Mouse (Mus musculus) kidney, postnatal 0 days (tissue): ENCODE data around the gene Cd44. TPM values are rescaled to one million over a fixed set of nuclear protein-coding genes. Genes with fewer than 3 reads are reported as not detected.

Experiments used
- ATAC-seq: fragments of 200-750 bp; cut with Nextera tagmentation; replicated peaks from 2 replicates; pipeline ENCODE4 v1.8.0; 2017; ENCODE audit warnings: low read depth, moderate number of reproducible peaks, moderate TSS enrichment, moderate library complexity; ENCODE audit not compliant: low FRiP score
- DNase-seq: peaks from one replicate; pipeline ENCODE4 v3.0.0-alpha.2; 2016; ENCODE audit warnings: low spot score
- H3K27ac ChIP-seq: fragments of 300-500 bp; sonication (generic); 2 replicates; pipeline ENCODE4 v1.5.1; 2014; ENCODE audit warnings: mild to moderate bottlenecking
- H3K27me3 ChIP-seq: fragments of 300-500 bp; sonication (generic); 2 replicates; pipeline ENCODE4 v1.6.1; 2014; ENCODE audit warnings: low read length, mixed read lengths; ENCODE audit not compliant: insufficient read depth
- H3K36me3 ChIP-seq: fragments of 300-500 bp; sonication (generic); 2 replicates; pipeline ENCODE4 v1.6.1; 2014; ENCODE audit warnings: low read length, mixed read lengths; ENCODE audit not compliant: insufficient read depth
- H3K4me1 ChIP-seq: fragments of 300-500 bp; sonication (generic); replicated peaks from 2 replicates; pipeline ENCODE4 v1.6.1; 2014; ENCODE audit warnings: antibody characterized with exemption, low read length, mixed read lengths; ENCODE audit not compliant: insufficient read depth
- H3K4me2 ChIP-seq: fragments of 300-500 bp; sonication (generic); 2 replicates; pipeline ENCODE4 v1.6.1; 2014; ENCODE audit warnings: mild to moderate bottlenecking, low read length, moderate library complexity, mixed read lengths
- H3K4me3 ChIP-seq: fragments of 300-500 bp; sonication (generic); replicated peaks from 2 replicates; pipeline ENCODE4 v1.5.1; 2014; ENCODE audit warnings: low read depth, low read length
- H3K9ac ChIP-seq: fragments of 300-500 bp; sonication (generic); 2 replicates; pipeline ENCODE4 v1.6.1; 2014; ENCODE audit warnings: low read depth, low read length
- H3K9me3 ChIP-seq: fragments of 300-500 bp; sonication (generic); replicated peaks from 2 replicates; pipeline ENCODE4 v1.6.1; 2016; ENCODE audit warnings: low read length, inconsistent platforms, mixed read lengths
- CTCF ChIP-seq: IDR thresholded peaks from 2 replicates; pipeline ENCODE4 v1.5.1; 2016; ENCODE audit warnings: antibody characterized with exemption, low read depth, mild to moderate bottlenecking, moderate library complexity
- WGBS: fragments of 180-500 bp; shearing (Covaris S2); extraction: QIAGEN DNeasy Blood & Tissue Kit; methylation state at CpG from one replicate; pipeline ENCODE4 v1.1.7; 2014; 5-methylcytosine and 5-hydroxymethylcytosine counted together
- polyA plus RNA-seq: library from polyadenylated mRNA; unstranded; fragments of >200 nt; fragmentation: Nextera tagmentation; extraction: Ambion mirVana; gene quantifications from 2 replicates; pipeline ENCODE4 v1.2.1, GENCODE M21; 2015

Cd44 gene
- polyA plus RNA-seq, 1 experiment from 2014 or later, result 4.0 TPM

DNA sequence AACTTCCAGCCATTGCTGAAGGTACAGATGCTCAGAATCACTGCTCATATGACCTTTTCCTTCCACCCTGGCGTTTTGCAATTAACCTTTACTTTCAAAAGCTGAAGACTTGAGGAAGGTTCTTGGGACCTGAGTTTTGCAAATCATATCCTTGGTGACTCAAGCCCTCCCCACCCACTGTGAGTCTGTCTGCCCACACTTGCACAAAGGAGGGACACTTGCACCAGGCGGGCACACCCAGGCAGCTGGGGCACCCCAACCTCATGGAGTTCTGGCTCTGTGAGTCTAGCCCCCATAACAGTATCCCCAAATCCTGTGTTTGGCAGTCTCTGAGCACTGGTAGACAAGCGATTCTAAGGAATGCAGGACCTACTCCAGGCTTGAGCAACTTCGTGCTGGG lies 6.7 kb downstream of the Cd44 start:
- H3K27me3 ChIP-seq, result no peaks in the 10 kb centered on the region
- ATAC-seq (no peak), DNase-seq (no peak)
- no peaks in the 10 kb centered on the region for H3K4me1 ChIP-seq
- TF ChIP-seq CTCF, result no peak
- WGBS, result 81% methylated on average over 4 of the region's 4 CpGs
- H3K36me3 ChIP-seq, result no peaks in the 10 kb centered on the region
- H3K4me2 ChIP-seq, result no peak overlapping the region
- H3K9me3 ChIP-seq, result no peaks in the 10 kb centered on the region
- no peak overlapping the region for H3K4me3 ChIP-seq
- no peak overlapping the region for H3K27ac ChIP-seq
- H3K9ac ChIP-seq, result no peak overlapping the region

- H3K4me2 ChIP-seq, result no peak overlapping the region
- H3K9ac ChIP-seq, result no peak overlapping the region
- no peaks in the 10 kb centered on the region for H3K27me3 ChIP-seq
- H3K4me3 ChIP-seq, result no peak overlapping the region
- no peak for ATAC-seq
- no peaks in the 10 kb centered on the region for H3K4me1 ChIP-seq
- 22% methylated on average over 3 of the region's 3 CpGs for WGBS
- no peaks in the 10 kb centered on the region for H3K9me3 ChIP-seq
- H3K36me3 ChIP-seq, result no peaks in the 10 kb centered on the region
- no peak overlapping the region for H3K27ac ChIP-seq
- DNase-seq, result no peak
- TF ChIP-seq CTCF, result no peak
Measured at GRCm38 (mm10) chr2:102888688-102889225, 12.7 kb downstream of the Cd44 start.

DNA sequence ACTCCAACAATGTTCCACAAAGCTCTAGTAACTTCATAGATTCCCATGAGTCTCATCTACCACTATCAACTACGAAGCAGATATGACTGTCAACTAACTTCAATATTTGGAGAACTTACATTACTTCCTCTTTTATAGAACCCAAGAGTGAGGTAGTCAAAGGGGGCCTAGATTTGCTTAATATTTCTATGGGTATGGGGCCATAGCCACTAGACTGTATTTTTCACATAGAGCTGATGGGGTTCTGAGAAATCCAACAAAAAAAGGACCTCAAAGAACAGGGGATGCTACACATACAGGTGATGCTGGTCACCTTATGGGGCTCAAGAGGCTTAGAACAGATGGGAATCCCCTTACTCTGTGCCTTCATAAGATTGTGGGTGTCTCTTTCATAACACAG lies 14.3 kb downstream of the Cd44 start:
- 85% methylated on average over 1 of the region's 1 CpGs for WGBS
- no peaks in the 10 kb centered on the region for H3K4me1 ChIP-seq
- no peak overlapping the region for H3K9ac ChIP-seq
- H3K27ac ChIP-seq, result no peak overlapping the region
- no peak overlapping the region for H3K4me2 ChIP-seq
- no peak overlapping the region for H3K4me3 ChIP-seq
- ATAC-seq (no peak), DNase-seq (no peak)
- no peaks in the 10 kb centered on the region for H3K9me3 ChIP-seq
- no peak for TF ChIP-seq CTCF
- no peaks in the 10 kb centered on the region for H3K36me3 ChIP-seq
- no peaks in the 10 kb centered on the region for H3K27me3 ChIP-seq

DNA sequence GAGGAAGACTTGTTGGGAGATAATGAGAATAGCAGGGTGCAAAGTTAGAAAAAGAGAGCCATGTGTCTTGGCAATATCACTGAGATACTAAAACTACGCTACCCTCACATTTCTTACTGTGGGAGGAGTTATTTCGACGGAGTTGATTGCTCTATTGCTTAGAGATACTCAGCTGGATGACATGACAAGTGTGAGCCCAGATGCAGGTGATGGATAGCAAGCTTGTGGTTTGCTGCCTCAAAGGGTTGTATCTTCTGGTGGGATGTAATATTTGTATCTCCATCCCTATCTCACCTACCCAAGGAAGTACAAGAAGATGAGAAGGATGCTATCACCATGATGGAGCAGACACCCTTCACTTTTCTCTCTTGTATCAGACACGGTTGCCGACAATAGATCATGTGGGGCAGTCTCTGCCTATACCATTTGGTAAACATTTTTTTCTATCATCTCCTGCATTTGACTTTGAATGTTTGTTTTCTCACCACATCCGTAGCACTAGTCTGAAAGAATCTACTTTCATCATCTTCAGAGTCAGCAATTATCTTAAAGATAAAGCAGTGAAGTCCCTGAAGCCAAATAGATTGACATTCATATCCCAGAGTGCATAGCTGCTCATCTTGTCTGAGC lies 15.0 kb downstream of the Cd44 start:
- no peaks in the 10 kb centered on the region for H3K27me3 ChIP-seq
- H3K36me3 ChIP-seq, result no peaks in the 10 kb centered on the region
- H3K9me3 ChIP-seq, result no peaks in the 10 kb centered on the region
- no peak for ATAC-seq
- H3K4me1 ChIP-seq, result no peaks in the 10 kb centered on the region
- no peak overlapping the region for H3K4me3 ChIP-seq
- no peak overlapping the region for H3K4me2 ChIP-seq
- WGBS, result 92% methylated on average over 6 of the region's 6 CpGs
- no peak overlapping the region for H3K9ac ChIP-seq
- no peak for TF ChIP-seq CTCF
- no peak overlapping the region for H3K27ac ChIP-seq
- DNase-seq, result no peak

- no peak for ATAC-seq
Measured at GRCm38 (mm10) chr2:102882597-102883272, 18.7 kb downstream of the Cd44 start.

GRCm38 (mm10) chr2:102882004-102882588 lies 19.4 kb downstream of the Cd44 start:
- TF ChIP-seq CTCF, result no peak
- DNase-seq (no peak), ATAC-seq (no peak)
- Histone ChIP-seq H3K27me3 (no peaks in the 10 kb centered on the region), H3K27ac (0 out of 2 replicates have a peak overlapping the region, but pooled peaks have one; percentile 19), H3K36me3 (no peaks in the 10 kb centered on the region), H3K4me2 (no peak overlapping the region), H3K4me1 (no peaks in the 10 kb centered on the region), H3K9me3 (no peaks in the 10 kb centered on the region), H3K4me3 (no peak overlapping the region), H3K9ac (no peak overlapping the region)
- 66% methylated on average over 8 of the region's 8 CpGs for WGBS

More at GRCm38 (mm10) chr2:102882597-102883272, 18.7 kb downstream of the Cd44 start:
- H3K27me3 ChIP-seq, result no peaks in the 10 kb centered on the region
- H3K9me3 ChIP-seq, result no peaks in the 10 kb centered on the region
- 0 out of 2 replicates have a peak overlapping the region, but pooled peaks have one; percentile 19 for H3K27ac ChIP-seq
- no peak for DNase-seq
- H3K9ac ChIP-seq, result no peak overlapping the region
- 52% methylated on average over 6 of the region's 6 CpGs for WGBS
- no peak overlapping the region for H3K4me3 ChIP-seq
- H3K4me2 ChIP-seq, result no peak overlapping the region
- no peaks in the 10 kb centered on the region for H3K4me1 ChIP-seq
- no peak for TF ChIP-seq CTCF
- H3K36me3 ChIP-seq, result no peaks in the 10 kb centered on the region
